Mouse (Mus musculus) CH12.LX (cell line): ENCODE measurements around the gene Smim6. TPM values are rescaled to one million over a fixed set of nuclear protein-coding genes. Genes with fewer than 3 reads are reported as not detected.

Source experiments
- DNase-seq: peaks from one replicate; pipeline ENCODE4 v3.0.0-alpha.2; 2013; ENCODE audit errors: extremely low read depth
- H3K27ac ChIP-seq: 2 replicates; pipeline ENCODE4 v1.5.1; 2012; ENCODE audit warnings: low read depth, mild to moderate bottlenecking, control low read depth, moderate library complexity; ENCODE audit not compliant: insufficient read depth
- H3K27me3 ChIP-seq: replicated peaks from 2 replicates; pipeline ENCODE3; 2012; ENCODE audit warnings: inconsistent platforms
- H3K36me3 ChIP-seq, 2 experiments: replicated peaks in 1 of 2; 2 replicates each; pipeline versions ENCODE3 to v1.6.1; 2012; ENCODE audit warnings: inconsistent platforms in 1 of 2, low read length in 1 of 2, mild to moderate bottlenecking in 1 of 2, mixed read lengths in 1 of 2, moderate library complexity in 1 of 2; ENCODE audit not compliant: control insufficient read depth in 1 of 2, insufficient read depth in 1 of 2
- H3K4me1 ChIP-seq, 2 experiments: 2 replicates each; pipeline ENCODE4 v1.6.1; 2012; ENCODE audit warnings: inconsistent platforms in 1 of 2, moderate library complexity in 1 of 2; ENCODE audit not compliant: insufficient read depth in 2 of 2, control insufficient read depth in 1 of 2
- H3K4me2 ChIP-seq: 2 replicates; pipeline ENCODE4 v1.6.1; 2012; ENCODE audit warnings: low read depth, mild to moderate bottlenecking, control low read depth; ENCODE audit not compliant: poor library complexity, insufficient read depth, severe bottlenecking
- H3K4me3 ChIP-seq, 3 experiments: fragments of 150-350 bp in 1 of 3; sonication (generic) in 1 of 3; replicated peaks in 1 of 3; 2 replicates each; pipeline versions ENCODE3 to v1.5.1; 2011 to 2012; ENCODE audit warnings: low read depth in 2 of 3, low read length in 2 of 3, mild to moderate bottlenecking in 2 of 3, moderate library complexity in 2 of 3, control low read depth in 1 of 3, improper control_type of control experiment in 1 of 3, inconsistent platforms in 1 of 3, mixed read lengths in 1 of 3; ENCODE audit not compliant: poor library complexity in 1 of 3
- H3K79me2 ChIP-seq: replicated peaks from 2 replicates; pipeline ENCODE4 v1.6.1; 2012; ENCODE audit warnings: mild to moderate bottlenecking, moderate library complexity; ENCODE audit not compliant: control insufficient read depth, poor library complexity, insufficient read depth, severe bottlenecking; ENCODE audit errors: extremely low read depth
- H3K9ac ChIP-seq: 2 replicates; pipeline ENCODE4 v1.6.1; 2012; ENCODE audit warnings: low read depth, mild to moderate bottlenecking, control low read depth, moderate library complexity; ENCODE audit not compliant: insufficient read depth
- H3K9me3 ChIP-seq: replicated peaks from 2 replicates; pipeline ENCODE3; 2012; ENCODE audit warnings: low read length, inconsistent platforms, mixed read lengths
- BHLHE40 ChIP-seq: IDR thresholded peaks from 2 replicates; pipeline ENCODE4 v1.6.1; 2011; ENCODE audit warnings: mild to moderate bottlenecking, low read depth, low read length, improper control_type of control experiment
- CHD2 ChIP-seq: IDR thresholded peaks from 2 replicates; pipeline ENCODE4 v1.6.1; 2011; ENCODE audit warnings: low read length, improper control_type of control experiment
- E2F4 ChIP-seq: IDR thresholded peaks from 2 replicates; pipeline ENCODE4 v1.6.1; 2011; ENCODE audit warnings: low read depth, low read length, improper control_type of control experiment; ENCODE audit not compliant: insufficient replicate concordance
- ELF1 ChIP-seq: IDR thresholded peaks from 2 replicates; pipeline ENCODE4 v1.6.1; 2014; ENCODE audit warnings: low read depth, mild to moderate bottlenecking, inconsistent platforms, low read length, improper control_type of control experiment
- IRF4 ChIP-seq: IDR thresholded peaks from 2 replicates; pipeline ENCODE4 v1.6.1; 2014; ENCODE audit warnings: low read depth, mild to moderate bottlenecking, inconsistent platforms, low read length, improper control_type of control experiment
- JUN ChIP-seq: IDR thresholded peaks from 2 replicates; pipeline ENCODE4 v1.6.1; 2011; ENCODE audit warnings: low read depth, mild to moderate bottlenecking, low read length, improper control_type of control experiment, moderate library complexity; ENCODE audit not compliant: insufficient read depth
- MAFK ChIP-seq: IDR thresholded peaks from 2 replicates; pipeline ENCODE4 v1.6.1; 2011; ENCODE audit warnings: low read length, improper control_type of control experiment; ENCODE audit not compliant: insufficient replicate concordance
- MAX ChIP-seq: IDR thresholded peaks from 2 replicates; pipeline ENCODE4 v1.6.1; 2011; ENCODE audit warnings: low read length, improper control_type of control experiment
- MAZ ChIP-seq: IDR thresholded peaks from 2 replicates; pipeline ENCODE4 v1.6.1; 2012; ENCODE audit warnings: low read depth, mild to moderate bottlenecking, inconsistent platforms, low read length, improper control_type of control experiment, moderate library complexity
- MEF2A ChIP-seq: IDR thresholded peaks from 2 replicates; pipeline ENCODE4 v1.6.1; 2014; ENCODE audit warnings: low read depth, mild to moderate bottlenecking, inconsistent platforms, low read length, improper control_type of control experiment, borderline replicate concordance
- MYC ChIP-seq: IDR thresholded peaks from 2 replicates; pipeline ENCODE4 v1.6.1; 2011; ENCODE audit warnings: low read depth, mild to moderate bottlenecking, improper control_type of control experiment, low read length
- NELFE ChIP-seq: IDR thresholded peaks from 2 replicates; pipeline ENCODE4 v1.6.1; 2011; ENCODE audit warnings: low read depth, low read length, improper control_type of control experiment
- POLR2A ChIP-seq: IDR thresholded peaks from 2 replicates; pipeline ENCODE4 v1.6.1; 2011; ENCODE audit warnings: low read depth, mild to moderate bottlenecking, improper control_type of control experiment, low read length
- SIN3A ChIP-seq: IDR thresholded peaks from 2 replicates; pipeline ENCODE4 v1.6.1; 2012; ENCODE audit warnings: low read length, improper control_type of control experiment, inconsistent platforms
- SMC3 ChIP-seq: IDR thresholded peaks from 2 replicates; pipeline ENCODE4 v1.6.1; 2011; ENCODE audit warnings: low read depth, low read length, improper control_type of control experiment
- TCF12 ChIP-seq: IDR thresholded peaks from 2 replicates; pipeline ENCODE4 v1.6.1; 2014; ENCODE audit warnings: low read depth, mild to moderate bottlenecking, inconsistent platforms, low read length, improper control_type of control experiment
- USF1 ChIP-seq: IDR thresholded peaks from 2 replicates; pipeline ENCODE4 v1.6.1; 2014; ENCODE audit warnings: low read depth, mild to moderate bottlenecking, inconsistent platforms, low read length, improper control_type of control experiment
- USF2 ChIP-seq: conservative IDR thresholded peaks from 2 replicates; pipeline ENCODE4 v1.6.1; 2011; ENCODE audit warnings: low read depth, low read length, improper control_type of control experiment
- ZC3H11A ChIP-seq: IDR thresholded peaks from 2 replicates; pipeline ENCODE4 v1.6.1; 2012; ENCODE audit warnings: low read depth, mild to moderate bottlenecking, inconsistent platforms, low read length, improper control_type of control experiment
- ZMIZ1 ChIP-seq: IDR thresholded peaks from 2 replicates; pipeline ENCODE4 v1.6.1; 2012; ENCODE audit warnings: low read depth, mild to moderate bottlenecking, inconsistent platforms, low read length, improper control_type of control experiment
- dilution Hi-C: fragments of 300-500 bp; cut with MboI; formaldehyde crosslinking; loops from 2 replicates; pipeline ENCODE4 v1.14.3; 2020; ENCODE audit warnings: low sequenced_read_pairs; ENCODE audit not compliant: extremely low pct_unique_long_range_greater_than_20kb, extremely low pct_ligation_motif_present
- in situ Hi-C: fragments of 300-500 bp; cut with MboI; formaldehyde crosslinking; loops from 3 replicates; pipeline ENCODE4 v1.14.3; 2019; ENCODE audit warnings: low sequenced_read_pairs, low pct_ligation_motif_present, low pct_unique_long_range_greater_than_20kb, mixed read lengths
- polyA plus RNA-seq: library from polyadenylated mRNA; unstranded; fragments of >175 nt; gene quantifications from 2 replicates; pipeline ENCODE4 v1.2.1, GENCODE M21; 2012; ENCODE audit warnings: low read depth; ENCODE audit not compliant: insufficient read length
- total RNA-seq, 2 experiments: library from RNA; depleted of rRNA; stranded (reverse); fragments of 300-350 nt in 1 of 2; fragments of >200 nt in 1 of 2; gene quantifications; 2 replicates each; pipeline ENCODE4 v1.2.3; 2012 to 2014

Gene Smim6
- total and polyA plus RNA-seq, 3 experiments: 0.21 to 0.56 TPM; not detected in 1

- no peak overlapping the region for H3K27ac ChIP-seq
- no peak overlapping the region for H3K9ac ChIP-seq
- no peak overlapping the region for H3K4me3 ChIP-seq
- dilution Hi-C loops (no loop called here), in situ Hi-C loops (no loop called here)
- H3K4me2 ChIP-seq: no peak overlapping the region
- peaks cover 18% of the 10 kb centered on the region for H3K27me3 ChIP-seq
- H3K4me1 ChIP-seq: peaks cover 0 to 9% of the 10 kb centered on the region in 2 experiments; a peak in 2 of 4 replicates
- peaks cover 0 to 21% of the 10 kb centered on the region in 2 experiments for H3K36me3 ChIP-seq
- no peak for TF ChIP-seq BHLHE40
- TF ChIP-seq E2F4: no peak
- no peak for TF ChIP-seq NELFE
- TF ChIP-seq POLR2A: no peak
- no peak for TF ChIP-seq USF2
- no peak for TF ChIP-seq ZMIZ1
- no peak for TF ChIP-seq SIN3A
- TF ChIP-seq SMC3: no peak
- TF ChIP-seq MAX: no peak
- TF ChIP-seq TCF12: no peak
- TF ChIP-seq MAZ: no peak
- TF ChIP-seq CHD2: no peak
- DNase-seq: no peak
- no peaks in the 10 kb centered on the region for H3K9me3 ChIP-seq
- no peaks in the 10 kb centered on the region for H3K79me2 ChIP-seq
Measured at GRCm38 (mm10) chr11:115886446-115886845, 25.4 kb upstream of the Smim6 start.

GRCm38 (mm10) chr11:115888020-115888419, 23.8 kb upstream of the Smim6 start:
- H3K79me2 ChIP-seq: no peaks in the 10 kb centered on the region
- TF ChIP-seq MAFK (no peak), JUN (no peak), E2F4 (no peak), SMC3 (no peak), USF1 (no peak), IRF4 (no peak), MEF2A (no peak), ELF1 (no peak), ZC3H11A (no peak), MYC (no peak)
- H3K9me3 ChIP-seq: no peaks in the 10 kb centered on the region
- no peak overlapping the region for H3K27ac ChIP-seq
- in situ Hi-C loops: no loop called here
- peaks cover 0 to 9% of the 10 kb centered on the region in 2 experiments; a peak in 2 of 4 replicates for H3K4me1 ChIP-seq
- peaks cover 10% of the 10 kb centered on the region for H3K27me3 ChIP-seq
- H3K9ac ChIP-seq: no peak overlapping the region
- H3K4me2 ChIP-seq: no peak overlapping the region
- dilution Hi-C loops: no loop called here
- DNase-seq: no peak
- peaks cover 14 to 37% of the 10 kb centered on the region in 2 experiments for H3K36me3 ChIP-seq
- H3K4me3 ChIP-seq: no peak overlapping the region
